Mouse (Mus musculus) ES-Bruce4 (cell line): ENCODE measurements at regions not wholly inside any gene's neighbourhood (a gene's known extent, or its start where the extent isn't known, plus 50 kb on each side); places are given as distances from the start of the nearest gene placed in this dataset.

Experiments used
- H3K27ac ChIP-seq: 2 replicates; pipeline ENCODE4 v1.5.1; 2012; ENCODE audit warnings: low read length, inconsistent platforms; ENCODE audit not compliant: insufficient read depth
- H3K27me3 ChIP-seq: 2 replicates; pipeline ENCODE4 v1.6.1; 2012; ENCODE audit warnings: mild to moderate bottlenecking, low read length, inconsistent platforms; ENCODE audit not compliant: control insufficient read depth, poor library complexity, insufficient read depth, severe bottlenecking
- H3K36me3 ChIP-seq: 2 replicates; pipeline ENCODE4 v1.6.1; 2012; ENCODE audit warnings: inconsistent platforms, mild to moderate bottlenecking, low read length, moderate library complexity; ENCODE audit not compliant: control insufficient read depth, poor library complexity, insufficient read depth, severe bottlenecking
- H3K4me1 ChIP-seq: one replicate; pipeline ENCODE4 v1.8.1; 2011; ENCODE audit warnings: low read length; ENCODE audit not compliant: control insufficient read depth, insufficient read depth
- H3K4me3 ChIP-seq: 2 replicates; pipeline ENCODE4 v1.5.1; 2011; ENCODE audit warnings: low read depth, mild to moderate bottlenecking, low read length
- H3K9ac ChIP-seq: 2 replicates; pipeline ENCODE4 v1.6.1; 2012; ENCODE audit warnings: low read depth, mild to moderate bottlenecking, inconsistent platforms; ENCODE audit not compliant: poor library complexity, severe bottlenecking
- H3K9me3 ChIP-seq: replicated peaks from 2 replicates; pipeline ENCODE4 v1.6.1; 2012; ENCODE audit warnings: mild to moderate bottlenecking, low read length, inconsistent platforms; ENCODE audit not compliant: control insufficient read depth, poor library complexity, insufficient read depth, severe bottlenecking
- CTCF ChIP-seq: IDR thresholded peaks from one replicate; pipeline ENCODE4 v1.8.1; 2011; ENCODE audit warnings: low read depth, low read length
- EP300 ChIP-seq: IDR thresholded peaks from 2 replicates; pipeline ENCODE4 v1.6.1; 2011; ENCODE audit warnings: low read depth, low read length; ENCODE audit not compliant: insufficient read depth
- POLR2A ChIP-seq: IDR thresholded peaks from one replicate; pipeline ENCODE4 v1.8.1; 2011; ENCODE audit warnings: low read length; ENCODE audit not compliant: insufficient read depth

DNA sequence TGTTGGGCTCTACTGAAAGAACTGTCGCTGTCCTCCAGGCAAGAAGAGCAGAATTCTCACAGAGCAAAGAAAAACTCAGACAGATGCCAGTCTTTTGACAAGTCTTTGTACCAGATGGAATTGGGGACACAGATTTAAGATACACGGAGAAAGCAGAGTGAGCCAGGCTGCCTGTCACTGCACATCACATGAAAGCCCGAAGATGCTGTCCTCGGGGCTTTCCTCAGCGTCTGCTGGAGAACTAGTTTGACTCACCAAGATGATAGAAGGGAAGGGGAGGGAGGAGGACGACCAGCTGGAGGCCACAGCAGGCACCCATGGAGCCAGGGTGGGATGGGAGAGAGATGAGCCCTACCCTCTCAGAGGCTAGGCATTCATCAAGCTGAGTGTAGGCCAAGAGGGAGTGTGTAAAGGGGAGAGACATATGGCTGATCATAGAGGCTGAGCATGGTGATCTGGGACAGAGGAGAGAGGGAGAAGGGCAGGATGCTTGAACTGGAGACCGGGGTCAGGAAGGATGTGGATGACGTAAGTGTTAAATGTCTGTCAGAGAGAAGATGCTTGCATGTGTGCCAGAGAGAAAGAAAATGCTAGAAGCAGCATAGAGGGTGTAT, 600.7 kb downstream of the Tbc1d22a start:
- Histone ChIP-seq H3K4me1 (no peaks in the 10 kb centered on the region), H3K36me3 (no peaks in the 10 kb centered on the region)

GRCm38 (mm10) chr15:86835996-86836395, 621.7 kb downstream of the Tbc1d22a start:
- Histone ChIP-seq H3K9me3 (no peaks in the 10 kb centered on the region), H3K27ac (no peak overlapping the region), H3K4me1 (no peaks in the 10 kb centered on the region), H3K4me3 (no peak overlapping the region), H3K9ac (no peak overlapping the region), H3K27me3 (no peaks in the 10 kb centered on the region), H3K36me3 (no peaks in the 10 kb centered on the region)
- TF ChIP-seq POLR2A = no peak
- TF ChIP-seq CTCF = no peak
- TF ChIP-seq EP300 = no peak

More for the DNA sequence above, 600.7 kb downstream of the Tbc1d22a start:
- Histone ChIP-seq H3K9ac (no peak overlapping the region), H3K9me3 (no peaks in the 10 kb centered on the region), H3K4me3 (no peak overlapping the region), H3K27ac (no peak overlapping the region), H3K27me3 (no peaks in the 10 kb centered on the region)
- no peak for TF ChIP-seq POLR2A
- TF ChIP-seq EP300 = no peak
- no peak for TF ChIP-seq CTCF

- H3K27ac ChIP-seq = no peak overlapping the region
- H3K9ac ChIP-seq = no peak overlapping the region
- no peaks in the 10 kb centered on the region; the same call in 1 of the 2 replicates for H3K27me3 ChIP-seq
- no peaks in the 10 kb centered on the region for H3K9me3 ChIP-seq
- no peaks in the 10 kb centered on the region for H3K4me1 ChIP-seq
- H3K4me3 ChIP-seq = no peak overlapping the region
- no peak for TF ChIP-seq EP300
- TF ChIP-seq POLR2A = no peak
- TF ChIP-seq CTCF = no peak
- no peaks in the 10 kb centered on the region for H3K36me3 ChIP-seq
These were observed 638.1 kb downstream of the Tbc1d22a start for GRCm38 (mm10) chr15:86852161-86852870.

DNA sequence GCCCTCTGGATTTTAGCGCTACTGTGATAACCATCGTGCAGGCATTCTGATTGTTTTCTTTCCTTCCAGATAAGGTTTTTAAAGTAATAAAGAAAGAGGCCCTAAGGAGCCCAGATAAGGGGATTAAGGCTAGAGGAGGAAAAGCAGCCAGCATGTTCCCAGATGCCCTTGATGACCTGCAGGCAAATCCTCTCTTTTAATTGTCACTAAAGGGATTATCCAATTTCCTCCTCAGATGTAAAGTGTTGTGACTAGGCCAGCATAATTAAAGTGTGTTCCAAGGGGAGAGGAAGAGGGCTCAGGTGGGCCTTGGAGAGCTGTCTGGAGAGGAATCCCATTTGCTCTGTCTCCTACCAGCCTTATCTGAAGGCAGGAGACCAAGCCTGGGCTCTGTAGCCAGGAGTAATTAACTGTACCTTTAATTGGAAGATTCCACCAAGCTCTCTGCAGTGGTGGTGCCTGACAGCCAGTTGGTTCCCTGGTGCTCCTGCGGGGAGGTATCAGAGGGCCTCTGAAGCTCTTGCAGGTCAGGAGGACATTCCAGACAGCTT, 644.2 kb downstream of the Tbc1d22a start:
- H3K9ac ChIP-seq = no peak overlapping the region

DNA sequence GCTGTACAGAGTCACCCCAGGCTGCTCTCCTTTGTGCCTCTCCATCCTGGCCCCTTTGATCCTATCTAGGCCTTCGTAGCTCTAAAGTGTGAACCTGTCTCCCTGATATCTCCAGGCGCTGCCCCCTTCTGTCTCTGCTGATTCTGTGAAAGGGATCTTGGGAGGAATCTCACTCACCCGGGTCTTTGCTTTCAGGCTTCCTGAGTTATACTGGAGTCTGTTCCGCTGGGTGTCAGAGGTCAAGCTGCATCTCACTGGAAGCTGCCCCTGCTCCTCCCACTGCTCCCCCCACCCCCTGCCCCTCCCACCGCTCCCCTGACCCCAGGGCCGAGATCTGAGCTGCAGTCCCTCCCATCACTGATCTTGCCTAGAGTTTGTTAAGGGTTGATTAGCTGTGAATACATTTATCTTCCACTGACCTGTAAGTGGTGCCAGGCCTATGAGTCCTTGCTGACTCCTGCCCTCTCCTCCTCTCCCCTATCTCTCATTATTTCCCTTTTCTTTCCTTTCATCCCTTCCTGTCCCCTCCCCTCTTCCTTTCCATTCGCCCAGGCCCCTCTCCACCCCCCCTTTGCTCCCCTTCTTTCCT, 661.6 kb downstream of the Tbc1d22a start:
- no peak overlapping the region for H3K4me3 ChIP-seq
- no peak overlapping the region for H3K27ac ChIP-seq
- no peaks in the 10 kb centered on the region for H3K27me3 ChIP-seq
- H3K9me3 ChIP-seq = no peaks in the 10 kb centered on the region
- H3K36me3 ChIP-seq = no peaks in the 10 kb centered on the region
- H3K4me1 ChIP-seq = no peaks in the 10 kb centered on the region
- TF ChIP-seq CTCF = no peak
- TF ChIP-seq POLR2A = no peak
- no peak for TF ChIP-seq EP300
- H3K9ac ChIP-seq = no peak overlapping the region

More for the DNA sequence above, 644.2 kb downstream of the Tbc1d22a start:
- H3K27ac ChIP-seq = no peak overlapping the region
- no peaks in the 10 kb centered on the region for H3K9me3 ChIP-seq
- H3K4me3 ChIP-seq = no peak overlapping the region
- no peaks in the 10 kb centered on the region for H3K36me3 ChIP-seq
- TF ChIP-seq POLR2A = no peak
- no peak for TF ChIP-seq EP300
- TF ChIP-seq CTCF = no peak
- 0 out of 2 replicates have a peak, but pooled peaks cover 3% of the 10 kb centered on the region for H3K27me3 ChIP-seq
- no peaks in the 10 kb centered on the region for H3K4me1 ChIP-seq

DNA sequence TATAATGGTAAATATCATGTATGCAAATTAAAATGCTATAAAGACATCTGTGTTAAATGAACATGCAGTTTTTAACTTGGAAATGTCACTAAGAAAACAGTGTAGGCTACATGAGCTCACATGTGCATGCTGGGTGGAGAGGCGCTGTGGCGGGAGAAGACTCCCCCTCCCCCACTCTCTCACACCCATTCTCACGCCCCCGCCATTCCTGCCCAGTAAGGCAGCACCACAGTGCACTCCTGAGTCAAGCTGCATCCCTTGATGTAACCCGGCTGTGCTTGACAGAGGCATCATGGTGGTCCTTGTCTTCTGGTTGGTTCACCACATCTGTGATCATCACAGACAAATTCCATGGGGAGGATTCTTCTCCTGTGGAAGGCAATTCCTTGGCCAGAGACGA, 647.1 kb upstream of the Fam19a5 start:
- H3K27me3 ChIP-seq = no peaks in the 10 kb centered on the region
- H3K27ac ChIP-seq = no peak overlapping the region
- H3K4me1 ChIP-seq = no peaks in the 10 kb centered on the region
- H3K4me3 ChIP-seq = no peak overlapping the region
- H3K9ac ChIP-seq = no peak overlapping the region
- H3K36me3 ChIP-seq = no peaks in the 10 kb centered on the region
- no peaks in the 10 kb centered on the region; the same call in 1 of the 2 replicates for H3K9me3 ChIP-seq
- no peak for TF ChIP-seq POLR2A
- TF ChIP-seq EP300 = no peak
- no peak for TF ChIP-seq CTCF
